Mouse (Mus musculus): ENCODE results near the gene Skap1. TPM values are rescaled to one million over a fixed set of nuclear protein-coding genes. Genes with fewer than 3 reads are reported as not detected.

The Skap1 gene
- polyA plus RNA-seq, 1 experiment, result not detected

- H3K4me3 ChIP-seq (ENCODE audit: insufficient read depth, low read length), result no peak overlapping the region
- TF ChIP-seq CTCF (IDR thresholded peaks at IDR 0.05; ENCODE audit: borderline replicate concordance, insufficient read depth, low read length) (no peak), POLR2A (IDR thresholded peaks at IDR 0.05; ENCODE audit: low read depth, low read length) (no peak)
- peaks cover 4% of the 10 kb centered on the region for H3K4me1 ChIP-seq (ENCODE audit: control insufficient read depth, insufficient read depth, low read length)
- H3K27ac ChIP-seq (ENCODE audit: insufficient read depth, low read length), result no peak overlapping the region
Measured at GRCm38 (mm10) chr11:96616792-96617191, 152.4 kb downstream of the Skap1 start.

- H3K4me3 ChIP-seq (ENCODE audit: insufficient read depth, low read length), result no peak overlapping the region
- TF ChIP-seq POLR2A (IDR thresholded peaks at IDR 0.05; ENCODE audit: low read depth, low read length), result no peak
- no peak for TF ChIP-seq CTCF (IDR thresholded peaks at IDR 0.05; ENCODE audit: borderline replicate concordance, insufficient read depth, low read length)
- H3K4me1 ChIP-seq (ENCODE audit: control insufficient read depth, insufficient read depth, low read length), result peaks cover 12% of the 10 kb centered on the region
- H3K27ac ChIP-seq (ENCODE audit: insufficient read depth, low read length), result no peak overlapping the region
Measured at GRCm38 (mm10) chr11:96618789-96619445, 154.5 kb downstream of the Skap1 start.

GRCm38 (mm10) chr11:96619576-96619975, 155.2 kb downstream of the Skap1 start:
- no peak for TF ChIP-seq CTCF (IDR thresholded peaks at IDR 0.05; ENCODE audit: borderline replicate concordance, insufficient read depth, low read length)
- no peak for TF ChIP-seq POLR2A (IDR thresholded peaks at IDR 0.05; ENCODE audit: low read depth, low read length)
- H3K4me1 ChIP-seq (ENCODE audit: control insufficient read depth, insufficient read depth, low read length), result peaks cover 12% of the 10 kb centered on the region
- H3K27ac ChIP-seq (ENCODE audit: insufficient read depth, low read length), result no peak overlapping the region
- no peak overlapping the region for H3K4me3 ChIP-seq (ENCODE audit: insufficient read depth, low read length)

- peaks cover 12% of the 10 kb centered on the region for H3K4me1 ChIP-seq (ENCODE audit: control insufficient read depth, insufficient read depth, low read length)
- H3K27ac ChIP-seq (ENCODE audit: insufficient read depth, low read length), result no peak overlapping the region
- TF ChIP-seq CTCF (IDR thresholded peaks at IDR 0.05; ENCODE audit: borderline replicate concordance, insufficient read depth, low read length), result no peak
- TF ChIP-seq POLR2A (IDR thresholded peaks at IDR 0.05; ENCODE audit: low read depth, low read length), result no peak
- no peak overlapping the region for H3K4me3 ChIP-seq (ENCODE audit: insufficient read depth, low read length)
Measured at GRCm38 (mm10) chr11:96620006-96620405, 155.6 kb downstream of the Skap1 start.

GRCm38 (mm10) chr11:96620660-96621059, 156.3 kb downstream of the Skap1 start:
- TF ChIP-seq POLR2A (IDR thresholded peaks at IDR 0.05; ENCODE audit: low read depth, low read length) (no peak), CTCF (IDR thresholded peaks at IDR 0.05; ENCODE audit: borderline replicate concordance, insufficient read depth, low read length) (no peak)

GRCm38 (mm10) chr11:96621167-96621566, 156.8 kb downstream of the Skap1 start:
- peaks cover 12% of the 10 kb centered on the region for H3K4me1 ChIP-seq (ENCODE audit: control insufficient read depth, insufficient read depth, low read length)
- no peak overlapping the region for H3K4me3 ChIP-seq (ENCODE audit: insufficient read depth, low read length)
- TF ChIP-seq POLR2A (IDR thresholded peaks at IDR 0.05; ENCODE audit: low read depth, low read length) (no peak), CTCF (IDR thresholded peaks at IDR 0.05; ENCODE audit: borderline replicate concordance, insufficient read depth, low read length) (peak; percentile 81; the same call in 1 of the 2 replicates)

More at GRCm38 (mm10) chr11:96620660-96621059, 156.3 kb downstream of the Skap1 start:
- H3K27ac ChIP-seq (ENCODE audit: insufficient read depth, low read length), result no peak overlapping the region
- peaks cover 12% of the 10 kb centered on the region for H3K4me1 ChIP-seq (ENCODE audit: control insufficient read depth, insufficient read depth, low read length)
- H3K4me3 ChIP-seq (ENCODE audit: insufficient read depth, low read length), result no peak overlapping the region

GRCm38 (mm10) chr11:96622782-96623181, 158.4 kb downstream of the Skap1 start:
- TF ChIP-seq POLR2A (IDR thresholded peaks at IDR 0.05; ENCODE audit: low read depth, low read length) (no peak), CTCF (IDR thresholded peaks at IDR 0.05; ENCODE audit: borderline replicate concordance, insufficient read depth, low read length) (peak; percentile 36; the same call in 1 of the 2 replicates)
- Histone ChIP-seq H3K27ac (ENCODE audit: insufficient read depth, low read length) (no peak overlapping the region), H3K4me1 (ENCODE audit: control insufficient read depth, insufficient read depth, low read length) (peaks cover 12% of the 10 kb centered on the region), H3K4me3 (ENCODE audit: insufficient read depth, low read length) (no peak overlapping the region)

More at GRCm38 (mm10) chr11:96621167-96621566, 156.8 kb downstream of the Skap1 start:
- H3K27ac ChIP-seq (ENCODE audit: insufficient read depth, low read length), result no peak overlapping the region

GRCm38 (mm10) chr11:96624436-96624835, 160.0 kb downstream of the Skap1 start:
- H3K4me1 ChIP-seq (ENCODE audit: control insufficient read depth, insufficient read depth, low read length), result peaks cover 12% of the 10 kb centered on the region
- H3K4me3 ChIP-seq (ENCODE audit: insufficient read depth, low read length), result no peak overlapping the region
- TF ChIP-seq POLR2A (IDR thresholded peaks at IDR 0.05; ENCODE audit: low read depth, low read length) (no peak), CTCF (IDR thresholded peaks at IDR 0.05; ENCODE audit: borderline replicate concordance, insufficient read depth, low read length) (no peak)
- H3K27ac ChIP-seq (ENCODE audit: insufficient read depth, low read length), result no peak overlapping the region

GRCm38 (mm10) chr11:96629775-96630174, 165.4 kb downstream of the Skap1 start:
- H3K4me3 ChIP-seq (ENCODE audit: insufficient read depth, low read length), result no peak overlapping the region
- peak; percentile 44; the same call in 1 of the 2 replicates for TF ChIP-seq POLR2A (IDR thresholded peaks at IDR 0.05; ENCODE audit: low read depth, low read length)
- TF ChIP-seq CTCF (IDR thresholded peaks at IDR 0.05; ENCODE audit: borderline replicate concordance, insufficient read depth, low read length), result no peak
- H3K27ac ChIP-seq (ENCODE audit: insufficient read depth, low read length), result no peak overlapping the region
- no peaks in the 10 kb centered on the region; the same call in 1 of the 2 replicates for H3K4me1 ChIP-seq (ENCODE audit: control insufficient read depth, insufficient read depth, low read length)

GRCm38 (mm10) chr11:96631521-96631920, 167.1 kb downstream of the Skap1 start:
- Histone ChIP-seq H3K27ac (ENCODE audit: insufficient read depth, low read length) (no peak overlapping the region), H3K4me3 (ENCODE audit: insufficient read depth, low read length) (no peak overlapping the region), H3K4me1 (ENCODE audit: control insufficient read depth, insufficient read depth, low read length) (no peaks in the 10 kb centered on the region)
- no peak for TF ChIP-seq POLR2A (IDR thresholded peaks at IDR 0.05; ENCODE audit: low read depth, low read length)
- no peak for TF ChIP-seq CTCF (IDR thresholded peaks at IDR 0.05; ENCODE audit: borderline replicate concordance, insufficient read depth, low read length)
